Mouse (Mus musculus): ENCODE results near the gene Atp13a2.

Gene Atp13a2

GRCm38 (mm10) chr4:141044816-141045215, 58.1 kb downstream of the Atp13a2 start:
- no peak for DNase-seq (ENCODE audit: low spot score)

DNA sequence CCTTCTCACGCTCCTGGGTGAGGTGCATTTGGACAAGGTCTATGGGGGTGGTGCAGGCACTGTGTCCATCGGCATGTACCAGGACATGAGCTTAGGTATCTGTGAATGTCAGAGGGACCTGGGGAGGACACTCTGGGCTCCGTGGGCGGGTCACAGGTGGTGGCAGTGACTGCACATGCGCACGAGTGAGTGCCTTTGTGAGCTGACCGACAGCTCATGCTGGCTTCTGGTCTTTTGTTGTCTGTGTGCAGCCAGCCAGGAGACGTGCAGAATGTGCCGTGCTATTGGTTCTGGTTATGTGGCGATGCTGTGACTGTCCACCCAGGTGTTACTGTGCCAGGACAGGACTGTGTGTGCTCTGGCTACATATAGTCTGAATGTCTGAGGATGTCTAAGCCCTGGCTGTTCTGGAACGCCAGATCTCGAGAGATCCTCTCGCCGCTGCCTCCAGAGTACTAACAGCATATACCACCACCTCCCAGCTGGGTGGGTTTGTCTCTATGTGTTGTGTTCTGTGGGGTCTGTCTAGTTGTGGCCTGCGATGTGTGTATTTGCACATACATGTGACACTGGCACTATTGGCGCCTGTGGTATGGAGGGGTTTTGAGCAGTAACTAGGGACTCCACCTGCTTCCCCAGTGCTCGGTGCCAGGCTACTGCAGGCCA, 62.3 kb downstream of the Atp13a2 start:
- no peak for DNase-seq (ENCODE audit: low spot score)

DNA sequence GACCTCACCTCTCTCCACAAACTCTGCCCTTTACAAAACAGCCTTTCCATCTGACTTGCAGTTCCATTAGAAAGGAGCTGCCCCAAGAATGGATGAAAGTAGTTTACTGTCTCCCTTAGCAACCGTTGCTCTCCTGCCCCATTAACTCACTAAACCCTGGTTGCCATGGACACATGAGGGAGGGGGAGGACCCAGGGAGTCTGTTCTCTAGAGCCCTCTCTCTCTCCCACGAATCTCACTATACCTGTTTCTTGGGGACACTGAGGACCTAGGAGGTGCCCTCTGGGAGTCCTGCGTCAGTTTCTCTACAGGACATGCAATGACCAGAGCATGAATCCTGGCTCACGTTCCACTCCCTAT, 62.8 kb downstream of the Atp13a2 start:
- peak; percentile 49 for DNase-seq (ENCODE audit: low spot score)

- no peak for DNase-seq (ENCODE audit: low spot score)
Observed at GRCm38 (mm10) chr4:141052442-141052841, 65.8 kb downstream of the Atp13a2 start.

GRCm38 (mm10) chr4:141053138-141053537, 66.5 kb downstream of the Atp13a2 start:
- no peak for DNase-seq (ENCODE audit: low spot score)

DNA sequence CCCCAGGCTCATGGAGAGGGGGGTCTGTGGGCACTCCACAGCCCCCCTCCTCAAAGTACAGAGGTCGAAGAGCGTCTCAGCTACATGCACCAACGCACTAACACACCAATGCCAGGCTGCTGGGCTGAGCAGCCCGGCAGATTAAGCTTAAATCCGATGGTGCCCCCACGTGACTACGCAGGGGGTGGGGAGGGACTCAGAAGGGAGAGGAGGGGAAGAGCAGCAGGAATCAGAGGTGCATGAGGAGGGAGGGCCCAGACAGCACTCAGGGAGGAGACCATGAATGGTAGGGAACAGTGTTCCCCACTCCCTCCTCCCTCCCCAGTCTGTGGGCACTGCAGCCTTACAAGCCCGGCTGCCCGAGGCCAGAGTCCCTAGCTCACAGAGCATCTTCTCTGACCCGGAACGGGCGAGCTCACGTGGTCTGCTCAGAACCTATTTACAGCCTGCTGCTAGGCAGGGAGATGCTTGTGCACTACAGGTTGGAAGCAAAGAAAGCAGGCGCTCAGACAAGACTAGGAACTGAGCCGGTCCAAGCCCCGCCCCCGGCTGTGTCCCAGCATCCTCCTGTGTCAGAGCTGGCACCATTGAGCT, 67.0 kb downstream of the Atp13a2 start:
- peak; percentile 74 for DNase-seq (ENCODE audit: low spot score)
